Mouse (Mus musculus): ENCODE measurements around the gene Tnfsf14. TPM values are rescaled to one million over a fixed set of nuclear protein-coding genes. Genes with fewer than 3 reads are reported as not detected.

Tnfsf14 gene
- total and polyA plus RNA-seq, 2 experiments from 2014 or later, result not detected

GRCm38 (mm10) chr17:57143704-57144103, 50.3 kb downstream of the Tnfsf14 start:
- Histone ChIP-seq H3K4me2 (ENCODE audit: low read depth, low read length) (no peak overlapping the region), H3K9ac (replicated peaks; ENCODE audit: low read length) (no peak overlapping the region), H3K27ac (no peak overlapping the region), H3K4me1 (ENCODE audit: insufficient read depth, low read length) (no peaks in the 10 kb centered on the region), H3K4me3 (ENCODE audit: low read length) (no peak overlapping the region), H3K9me3 (ENCODE audit: low read length) (no peaks in the 10 kb centered on the region), H3K36me3 (ENCODE audit: insufficient read depth, low read length) (no peaks in the 10 kb centered on the region), H3K27me3 (ENCODE audit: insufficient read depth, low read length) (peaks cover 6% of the 10 kb centered on the region; the same call in 1 of the 2 replicates)
- TF ChIP-seq CTCF (IDR thresholded peaks at IDR 0.05; ENCODE audit: low read depth), result no peak
- ATAC-seq (no peak), DNase-seq (ENCODE audit: low spot score) (no peak)
- WGBS, result 88% methylated on average over 3 of the region's 3 CpGs

- WGBS, result 92% methylated on average over 3 of the region's 3 CpGs
- ATAC-seq (no peak), DNase-seq (ENCODE audit: low spot score) (no peak)
- no peaks in the 10 kb centered on the region for H3K9me3 ChIP-seq (ENCODE audit: low read length)
- no peak overlapping the region for H3K27ac ChIP-seq
- H3K27me3 ChIP-seq (ENCODE audit: insufficient read depth, low read length), result no peaks in the 10 kb centered on the region
- no peak overlapping the region for H3K4me2 ChIP-seq (ENCODE audit: low read depth, low read length)
- no peak overlapping the region for H3K9ac ChIP-seq (replicated peaks; ENCODE audit: low read length)
- H3K4me1 ChIP-seq (ENCODE audit: insufficient read depth, low read length), result no peaks in the 10 kb centered on the region
- H3K4me3 ChIP-seq (ENCODE audit: low read length), result no peak overlapping the region
- H3K36me3 ChIP-seq (ENCODE audit: insufficient read depth, low read length), result no peaks in the 10 kb centered on the region
- TF ChIP-seq CTCF (IDR thresholded peaks at IDR 0.05; ENCODE audit: low read depth), result no peak
Measured at GRCm38 (mm10) chr17:57139708-57140107, 54.3 kb downstream of the Tnfsf14 start.

Small RNA genes lying within 50 kb of the gene (microRNA-seq; reads per million reads assigned to microRNA genes)
- gene Mir6978, result 0 reads per million in 2 experiments

Other genes starting within 250 kb of the Tnfsf14 start
- not detected in 2 replicates for gene Acer1, start 212.1 kb downstream of the Tnfsf14 start, total RNA-seq (2014; rRNA removed)
- not detected in 2 replicates for gene Acer1, start 212.1 kb downstream of the Tnfsf14 start, polyA plus RNA-seq (2015; fragmentation: Nextera tagmentation; extraction: Ambion mirVana)
- 137 and 150 TPM in 2 replicates for gene Clpp, start 203.9 kb downstream of the Tnfsf14 start, total RNA-seq (2014; rRNA removed)
- gene Clpp, start 203.9 kb downstream of the Tnfsf14 start, polyA plus RNA-seq (2015; fragmentation: Nextera tagmentation; extraction: Ambion mirVana), result 163 TPM in 2 replicates
- gene Alkbh7, start 196.8 kb downstream of the Tnfsf14 start, total RNA-seq (2014; rRNA removed), result 58.0 and 70.3 TPM in 2 replicates
- gene Alkbh7, start 196.8 kb downstream of the Tnfsf14 start, polyA plus RNA-seq (2015; fragmentation: Nextera tagmentation; extraction: Ambion mirVana), result 66.0 and 70.2 TPM in 2 replicates
- gene Pspn, start 194.2 kb downstream of the Tnfsf14 start, total RNA-seq (2014; rRNA removed), result not detected in 2 replicates
- not detected in 2 replicates for gene Pspn, start 194.2 kb downstream of the Tnfsf14 start, polyA plus RNA-seq (2015; fragmentation: Nextera tagmentation; extraction: Ambion mirVana)
- gene Gtf2f1, start 182.9 kb downstream of the Tnfsf14 start, total RNA-seq (2014; rRNA removed), result 28.8 and 32.9 TPM in 2 replicates
- 63.5 and 67.8 TPM in 2 replicates for gene Gtf2f1, start 182.9 kb downstream of the Tnfsf14 start, polyA plus RNA-seq (2015; fragmentation: Nextera tagmentation; extraction: Ambion mirVana)
- gene Gm17949, start 182.7 kb downstream of the Tnfsf14 start, total RNA-seq (2014; rRNA removed), result not detected in 2 replicates
- 0.28 and 0.40 TPM in 2 replicates for gene Gm17949, start 182.7 kb downstream of the Tnfsf14 start, polyA plus RNA-seq (2015; fragmentation: Nextera tagmentation; extraction: Ambion mirVana)
- gene Khsrp, start 162.7 kb downstream of the Tnfsf14 start, total RNA-seq (2014; rRNA removed), result 61.7 and 71.3 TPM in 2 replicates
- 26.4 and 27.0 TPM in 2 replicates for gene Khsrp, start 162.7 kb downstream of the Tnfsf14 start, polyA plus RNA-seq (2015; fragmentation: Nextera tagmentation; extraction: Ambion mirVana)
- not detected in 2 replicates for gene Slc25a41, start 152.5 kb downstream of the Tnfsf14 start, total RNA-seq (2014; rRNA removed)
- gene Slc25a41, start 152.5 kb downstream of the Tnfsf14 start, polyA plus RNA-seq (2015; fragmentation: Nextera tagmentation; extraction: Ambion mirVana), result not detected in 2 replicates
- 7.1 and 8.2 TPM in 2 replicates for gene Crb3, start 135.1 kb downstream of the Tnfsf14 start, total RNA-seq (2014; rRNA removed)
- 6.0 and 6.2 TPM in 2 replicates for gene Crb3, start 135.1 kb downstream of the Tnfsf14 start, polyA plus RNA-seq (2015; fragmentation: Nextera tagmentation; extraction: Ambion mirVana)
- gene Slc25a23, start 134.3 kb downstream of the Tnfsf14 start, total RNA-seq (2014; rRNA removed), result 122 and 150 TPM in 2 replicates
- gene Slc25a23, start 134.3 kb downstream of the Tnfsf14 start, polyA plus RNA-seq (2015; fragmentation: Nextera tagmentation; extraction: Ambion mirVana), result 33.2 and 38.2 TPM in 2 replicates
- gene Dennd1c, start 115.7 kb downstream of the Tnfsf14 start, total RNA-seq (2014; rRNA removed), result 1.5 and 3.8 TPM in 2 replicates
- gene Dennd1c, start 115.7 kb downstream of the Tnfsf14 start, polyA plus RNA-seq (2015; fragmentation: Nextera tagmentation; extraction: Ambion mirVana), result 2.8 and 3.0 TPM in 2 replicates
- 201 and 209 TPM in 2 replicates for gene Tubb4a, start 106.4 kb downstream of the Tnfsf14 start, total RNA-seq (2014; rRNA removed)
- gene Tubb4a, start 106.4 kb downstream of the Tnfsf14 start, polyA plus RNA-seq (2015; fragmentation: Nextera tagmentation; extraction: Ambion mirVana), result 295 and 346 TPM in 2 replicates
- 3.1 and 8.1 TPM in 2 replicates for gene Tnfsf9, start 88.9 kb downstream of the Tnfsf14 start, total RNA-seq (2014; rRNA removed)
- gene Tnfsf9, start 88.9 kb downstream of the Tnfsf14 start, polyA plus RNA-seq (2015; fragmentation: Nextera tagmentation; extraction: Ambion mirVana), result 4.3 and 4.7 TPM in 2 replicates
- gene Cd70, start 44.4 kb downstream of the Tnfsf14 start, total RNA-seq (2014; rRNA removed), result 1.0 and 3.7 TPM in 2 replicates
- 2.0 and 2.1 TPM in 2 replicates for gene Cd70, start 44.4 kb downstream of the Tnfsf14 start, polyA plus RNA-seq (2015; fragmentation: Nextera tagmentation; extraction: Ambion mirVana)
- gene C3, start 34.0 kb upstream of the Tnfsf14 start, total RNA-seq (2014; rRNA removed), result 0.78 and 0.86 TPM in 2 replicates
- gene C3, start 34.0 kb upstream of the Tnfsf14 start, polyA plus RNA-seq (2015; fragmentation: Nextera tagmentation; extraction: Ambion mirVana), result 1.8 and 2.5 TPM in 2 replicates
- 19.6 and 21.3 TPM in 2 replicates for gene Gpr108, start 54.3 kb upstream of the Tnfsf14 start, total RNA-seq (2014; rRNA removed)
- 23.6 and 24.1 TPM in 2 replicates for gene Gpr108, start 54.3 kb upstream of the Tnfsf14 start, polyA plus RNA-seq (2015; fragmentation: Nextera tagmentation; extraction: Ambion mirVana)
- 8.5 TPM in 2 replicates for gene Trip10, start 55.3 kb upstream of the Tnfsf14 start, total RNA-seq (2014; rRNA removed)
- gene Trip10, start 55.3 kb upstream of the Tnfsf14 start, polyA plus RNA-seq (2015; fragmentation: Nextera tagmentation; extraction: Ambion mirVana), result 7.6 and 7.8 TPM in 2 replicates
- gene Vav1, start 84.9 kb upstream of the Tnfsf14 start, total RNA-seq (2014; rRNA removed), result 2.2 and 2.5 TPM in 2 replicates
- gene Vav1, start 84.9 kb upstream of the Tnfsf14 start, polyA plus RNA-seq (2015; fragmentation: Nextera tagmentation; extraction: Ambion mirVana), result 1.9 and 2.5 TPM in 2 replicates
- gene Adgre1, start 164.5 kb upstream of the Tnfsf14 start, total RNA-seq (2014; rRNA removed), result 6.8 and 16.1 TPM in 2 replicates
- 4.2 and 5.0 TPM in 2 replicates for gene Adgre1, start 164.5 kb upstream of the Tnfsf14 start, polyA plus RNA-seq (2015; fragmentation: Nextera tagmentation; extraction: Ambion mirVana)